In the genomic region with DNA sequence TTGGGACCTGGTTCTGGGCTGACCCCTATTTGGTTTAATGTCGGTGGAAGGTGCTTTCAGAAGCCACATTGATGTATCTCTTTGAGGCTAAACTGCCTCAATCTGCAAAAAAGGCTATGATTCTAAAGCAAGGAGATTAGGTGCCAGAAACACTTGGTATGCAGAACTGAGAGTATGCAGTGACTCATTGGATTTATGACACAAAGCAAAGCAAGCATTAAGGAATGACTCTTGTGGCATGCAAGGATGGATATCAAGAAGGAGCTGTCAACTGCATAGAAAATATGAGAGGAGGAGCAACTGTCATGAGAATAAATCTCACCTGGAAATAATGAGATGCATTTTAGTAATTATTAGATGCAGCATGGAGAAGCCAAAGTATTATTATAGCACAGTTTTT, we compare ENCODE assay signal across 21 mouse cellular contexts. TPM values are rescaled to one million over a fixed set of nuclear protein-coding genes. Genes with fewer than 3 reads are reported as not detected.
DNase-seq lines count a peak whose midpoint lies in the region; ATAC-seq and TF ChIP-seq lines count a peak whose summit lies in the region.
"Had no signal": no experiment of that assay in that cellular context is flagged by ENCODE, and none has a peak within 500 bp of the region (broad histone marks: within the 10 kb centered on the region; RNA-seq: fewer than 3 reads in every experiment).

No protein-coding gene starts in this region.

- H3K27ac ChIP-seq in embryonic fibroblast, embryonic 13.5 days (ENCODE audit: insufficient read depth, low read length) = peak overlapping the region; percentile 85
- H3K27ac ChIP-seq: embryonic facial prominence, embryonic 13.5 days; embryonic facial prominence, embryonic 15.5 days; forebrain, embryonic 13.5 days; forebrain, embryonic 15.5 days had no signal

- CTCF ChIA-PET in Patski (lab: Charles Lee) = interaction anchor here (1.3 kb wide), 1 partner anchor 10 kb away, joined by 3 read pairs; no protein-coding TSS in a partner anchor

- TF ChIP-seq POLR2A in embryonic fibroblast, embryonic 13.5 days (IDR thresholded peaks at IDR 0.05; ENCODE audit: low read depth, low read length) = no peak

- H3K4me3 ChIP-seq in embryonic fibroblast, embryonic 13.5 days (ENCODE audit: insufficient read depth, low read length) = no peak overlapping the region
- H3K4me3 ChIP-seq: embryonic facial prominence, embryonic 13.5 days; embryonic facial prominence, embryonic 15.5 days; forebrain, embryonic 13.5 days; forebrain, embryonic 15.5 days had no signal

- peaks cover 8% of the 10 kb centered on the region; the same call in 1 of the 2 replicates for H3K4me1 ChIP-seq in embryonic fibroblast, embryonic 13.5 days (ENCODE audit: control insufficient read depth, insufficient read depth, low read length)
- H3K4me1 ChIP-seq: embryonic facial prominence, embryonic 13.5 days; embryonic facial prominence, embryonic 15.5 days; forebrain, embryonic 13.5 days; forebrain, embryonic 15.5 days had no signal

- POLR2A ChIA-PET in Patski (lab: Charles Lee) = no interaction called here

- in situ Hi-C loops in Patski (cut with MboI; ENCODE audit: low pct_unique_long_range_greater_than_20kb) = no loop called here

- no peak for TF ChIP-seq CTCF in Patski (IDR thresholded peaks at IDR 0.05)
- no peak for TF ChIP-seq CTCF in embryonic fibroblast, embryonic 13.5 days (IDR thresholded peaks at IDR 0.05; ENCODE audit: borderline replicate concordance, insufficient read depth, low read length)

- peak; percentile 77 for DNase-seq in 3T3-L1 (ENCODE audit: low read depth, low spot score)
- no peak for DNase-seq in Patski (ENCODE audit: low read depth, low spot score)
- DNase-seq: adrenal gland, adult 8-10 months; adrenal gland, postnatal 14 days; adrenal gland, postnatal 36 days; cerebellum, adult 11-12 months; cerebellum, adult 2 months; cerebellum, adult 9-10 months; cerebellum, postnatal 10 days; cerebellum, postnatal 25 days; forebrain, postnatal 0 days had no signal

- H3K27me3 ChIP-seq in Patski = no peaks in the 10 kb centered on the region
- H3K27me3 ChIP-seq: embryonic facial prominence, embryonic 13.5 days; embryonic facial prominence, embryonic 15.5 days; forebrain, embryonic 13.5 days; forebrain, embryonic 15.5 days had no signal

- peak; percentile 79 for ATAC-seq in Patski
- ATAC-seq in cerebellum, adult (ENCODE audit: insufficient number of reproducible peaks, low FRiP score, low TSS enrichment) = no peak
- no peak for ATAC-seq in granulocyte monocyte progenitor cell, adult 5-6 weeks (replicated peaks; ENCODE audit: poor library complexity, severe bottlenecking)
- ATAC-seq: forebrain, embryonic 13.5 days; forebrain, embryonic 15.5 days; forebrain, postnatal 0 days had no signal

RNA-seq across cellular contexts. Expression of gene Htr1f, which starts 35.8 kb away (rescaled TPM):
- not detected for polyA plus RNA-seq in Patski (2021)
- 0.50 and 1.4 TPM in 2 replicates for polyA plus RNA-seq in embryonic fibroblast, embryonic 13.5 days (2011; ENCODE audit: insufficient read length, low read depth, missing spikeins)
- not detected in 2 replicates for total RNA-seq in granulocyte monocyte progenitor cell, adult 5-6 weeks (2014; fragmentation: Nextera tagmentation)
- not detected in 2 replicates for total RNA-seq in granulocyte monocyte progenitor cell, adult 5-6 weeks (2017)
- total RNA-seq: adrenal gland, adult 8-10 months; adrenal gland, postnatal 14 days; adrenal gland, postnatal 36 days; ES-E14; MEL had no signal
- polyA plus RNA-seq: C2C12 had no signal
